Mouse (Mus musculus): ENCODE data around the gene Sema3b. TPM values are rescaled to one million over a fixed set of nuclear protein-coding genes. Genes with fewer than 3 reads are reported as not detected.

Sema3b gene
- polyA plus RNA-seq, 1 experiment from 2014 or later = 2.6 TPM

GRCm38 (mm10) chr9:107620954-107621353 is 11.9 kb upstream of the Sema3b start:
- Histone ChIP-seq H3K9ac (no peak overlapping the region), H3K4me3 (replicated peaks) (no peak overlapping the region), H3K27me3 (no peaks in the 10 kb centered on the region), H3K4me1 (peaks cover 30% of the 10 kb centered on the region), H3K27ac (0 out of 2 replicates have a peak overlapping the region, but pooled peaks have one; percentile 25), H3K36me3 (replicated peaks) (peaks cover 80% of the 10 kb centered on the region), H3K4me2 (no peak overlapping the region), H3K9me3 (no peaks in the 10 kb centered on the region)
- ATAC-seq (ENCODE audit: low FRiP score) = no peak

- Histone ChIP-seq H3K36me3 (replicated peaks) (peaks cover 82% of the 10 kb centered on the region), H3K27me3 (no peaks in the 10 kb centered on the region), H3K4me1 (peaks cover 26% of the 10 kb centered on the region), H3K9ac (no peak overlapping the region), H3K27ac (peak overlapping the region; percentile 62; the same call in 1 of the 2 replicates), H3K4me2 (no peak overlapping the region), H3K4me3 (replicated peaks) (no peak overlapping the region), H3K9me3 (no peaks in the 10 kb centered on the region)
- no peak for ATAC-seq (ENCODE audit: low FRiP score)
- 87% methylated on average over 13 of the region's 13 CpGs for WGBS
These were observed 10.5 kb upstream of the Sema3b start for GRCm38 (mm10) chr9:107619546-107619879.

GRCm38 (mm10) chr9:107618778-107619545 is 9.9 kb upstream of the Sema3b start:
- no peaks in the 10 kb centered on the region for H3K27me3 ChIP-seq
- H3K36me3 ChIP-seq (replicated peaks) = peaks cover 84% of the 10 kb centered on the region
- H3K27ac ChIP-seq = peak overlapping the region; percentile 62; the same call in 1 of the 2 replicates
- no peak for ATAC-seq (ENCODE audit: low FRiP score)
- peaks cover 27% of the 10 kb centered on the region for H3K4me1 ChIP-seq
- H3K4me3 ChIP-seq (replicated peaks) = no peak overlapping the region
- WGBS = 70% methylated on average over 13 of the region's 13 CpGs
- H3K4me2 ChIP-seq = no peak overlapping the region
- H3K9ac ChIP-seq = no peak overlapping the region
- no peaks in the 10 kb centered on the region for H3K9me3 ChIP-seq

GRCm38 (mm10) chr9:107618098-107618497 is 9.1 kb upstream of the Sema3b start:
- Histone ChIP-seq H3K27me3 (no peaks in the 10 kb centered on the region), H3K36me3 (replicated peaks) (peaks cover 80% of the 10 kb centered on the region), H3K4me2 (no peak overlapping the region), H3K4me3 (replicated peaks) (no peak overlapping the region), H3K4me1 (peaks cover 34% of the 10 kb centered on the region), H3K9ac (no peak overlapping the region), H3K27ac (0 out of 2 replicates have a peak overlapping the region, but pooled peaks have one; percentile 62), H3K9me3 (no peaks in the 10 kb centered on the region)
- no peak for ATAC-seq (ENCODE audit: low FRiP score)
- WGBS = 96% methylated on average over 6 of the region's 6 CpGs

- H3K36me3 ChIP-seq (replicated peaks) = peaks cover 75% of the 10 kb centered on the region
- H3K4me3 ChIP-seq (replicated peaks) = no peak overlapping the region
- no peaks in the 10 kb centered on the region for H3K9me3 ChIP-seq
- H3K27ac ChIP-seq = no peak overlapping the region
- peaks cover 39% of the 10 kb centered on the region for H3K4me1 ChIP-seq
- 93% methylated on average over 2 of the region's 2 CpGs for WGBS
- no peak overlapping the region for H3K9ac ChIP-seq
- no peak overlapping the region for H3K4me2 ChIP-seq
- H3K27me3 ChIP-seq = no peaks in the 10 kb centered on the region
- no peak for ATAC-seq (ENCODE audit: low FRiP score)
These were observed 8.4 kb upstream of the Sema3b start for GRCm38 (mm10) chr9:107617461-107617860.

GRCm38 (mm10) chr9:107615035-107615434 is 6.0 kb upstream of the Sema3b start:
- no peak overlapping the region for H3K4me3 ChIP-seq (replicated peaks)
- H3K4me1 ChIP-seq = peaks cover 53% of the 10 kb centered on the region
- no peak for ATAC-seq (ENCODE audit: low FRiP score)
- no peak overlapping the region for H3K4me2 ChIP-seq
- no peaks in the 10 kb centered on the region for H3K9me3 ChIP-seq
- H3K27ac ChIP-seq = peak overlapping the region; percentile 43; the same call in 1 of the 2 replicates
- H3K36me3 ChIP-seq (replicated peaks) = peaks cover 63% of the 10 kb centered on the region
- no peaks in the 10 kb centered on the region for H3K27me3 ChIP-seq
- 82% methylated on average over 4 of the region's 4 CpGs for WGBS
- H3K9ac ChIP-seq = no peak overlapping the region

GRCm38 (mm10) chr9:107612945-107613569 is 4.0 kb upstream of the Sema3b start:
- peaks cover 55% of the 10 kb centered on the region for H3K4me1 ChIP-seq
- H3K9me3 ChIP-seq = no peaks in the 10 kb centered on the region
- H3K27me3 ChIP-seq = no peaks in the 10 kb centered on the region
- peaks cover 43% of the 10 kb centered on the region for H3K36me3 ChIP-seq (replicated peaks)
- H3K4me3 ChIP-seq (replicated peaks) = peak overlapping the region; percentile 36
- H3K4me2 ChIP-seq = peak overlapping the region; percentile 61
- H3K27ac ChIP-seq = peak overlapping the region; percentile 99
- ATAC-seq (ENCODE audit: low FRiP score) = 0 out of 2 replicates have a peak, but pooled peaks have one; percentile 9
- 13% methylated on average over 12 of the region's 12 CpGs for WGBS
- H3K9ac ChIP-seq = peak overlapping the region; percentile 71; the same call in 1 of the 2 replicates

GRCm38 (mm10) chr9:107612191-107612944 is 3.3 kb upstream of the Sema3b start:
- Histone ChIP-seq H3K4me2 (peak overlapping the region; percentile 61), H3K4me1 (peaks cover 62% of the 10 kb centered on the region), H3K36me3 (replicated peaks) (peaks cover 37% of the 10 kb centered on the region), H3K27ac (peak overlapping the region; percentile 99), H3K27me3 (no peaks in the 10 kb centered on the region), H3K9ac (peak overlapping the region; percentile 71), H3K9me3 (no peaks in the 10 kb centered on the region), H3K4me3 (replicated peaks) (peak overlapping the region; percentile 36)
- 1% methylated on average over 45 of the region's 48 CpGs for WGBS
- ATAC-seq (ENCODE audit: low FRiP score) = peak; percentile 94

- H3K9ac ChIP-seq = peak overlapping the region; percentile 71
- no peaks in the 10 kb centered on the region for H3K9me3 ChIP-seq
- 69% methylated on average over 6 of the region's 6 CpGs for WGBS
- peaks cover 31% of the 10 kb centered on the region for H3K36me3 ChIP-seq (replicated peaks)
- ATAC-seq (ENCODE audit: low FRiP score) = no peak; the same call in 1 of the 2 replicates
- H3K4me3 ChIP-seq (replicated peaks) = peak overlapping the region; percentile 36
- peaks cover 69% of the 10 kb centered on the region for H3K4me1 ChIP-seq
- H3K27ac ChIP-seq = peak overlapping the region; percentile 99
- no peaks in the 10 kb centered on the region; the same call in 1 of the 2 replicates for H3K27me3 ChIP-seq
- peak overlapping the region; percentile 61 for H3K4me2 ChIP-seq
These were observed 2.6 kb upstream of the Sema3b start for GRCm38 (mm10) chr9:107611456-107612190.

GRCm38 (mm10) chr9:107609433-107609830 is 403 bp upstream of the Sema3b start:
- H3K4me1 ChIP-seq = peaks cover 72% of the 10 kb centered on the region

GRCm38 (mm10) chr9:107607653-107608245 is 1.3 kb downstream of the Sema3b start:
- Histone ChIP-seq H3K4me1 (peaks cover 62% of the 10 kb centered on the region), H3K9me3 (no peaks in the 10 kb centered on the region), H3K27ac (no peak overlapping the region), H3K27me3 (no peaks in the 10 kb centered on the region; the same call in 1 of the 2 replicates), H3K36me3 (replicated peaks) (no peaks in the 10 kb centered on the region), H3K9ac (no peak overlapping the region), H3K4me3 (replicated peaks) (no peak overlapping the region), H3K4me2 (no peak overlapping the region)
- WGBS = 59% methylated on average over 9 of the region's 9 CpGs
- ATAC-seq (ENCODE audit: low FRiP score) = no peak

More at GRCm38 (mm10) chr9:107609433-107609830, 403 bp upstream of the Sema3b start:
- 66% methylated on average over 4 of the region's 4 CpGs for WGBS
- H3K27ac ChIP-seq = peak overlapping the region; percentile 46; the same call in 1 of the 2 replicates
- no peaks in the 10 kb centered on the region for H3K9me3 ChIP-seq
- no peak for ATAC-seq (ENCODE audit: low FRiP score)
- H3K9ac ChIP-seq = peak overlapping the region; percentile 33; the same call in 1 of the 2 replicates
- H3K36me3 ChIP-seq (replicated peaks) = peaks cover 9% of the 10 kb centered on the region
- no peak overlapping the region for H3K4me3 ChIP-seq (replicated peaks)
- H3K4me2 ChIP-seq = no peak overlapping the region
- H3K27me3 ChIP-seq = no peaks in the 10 kb centered on the region; the same call in 1 of the 2 replicates
